12 mouse cellular contexts compared by ENCODE assay signal in the genomic region with DNA sequence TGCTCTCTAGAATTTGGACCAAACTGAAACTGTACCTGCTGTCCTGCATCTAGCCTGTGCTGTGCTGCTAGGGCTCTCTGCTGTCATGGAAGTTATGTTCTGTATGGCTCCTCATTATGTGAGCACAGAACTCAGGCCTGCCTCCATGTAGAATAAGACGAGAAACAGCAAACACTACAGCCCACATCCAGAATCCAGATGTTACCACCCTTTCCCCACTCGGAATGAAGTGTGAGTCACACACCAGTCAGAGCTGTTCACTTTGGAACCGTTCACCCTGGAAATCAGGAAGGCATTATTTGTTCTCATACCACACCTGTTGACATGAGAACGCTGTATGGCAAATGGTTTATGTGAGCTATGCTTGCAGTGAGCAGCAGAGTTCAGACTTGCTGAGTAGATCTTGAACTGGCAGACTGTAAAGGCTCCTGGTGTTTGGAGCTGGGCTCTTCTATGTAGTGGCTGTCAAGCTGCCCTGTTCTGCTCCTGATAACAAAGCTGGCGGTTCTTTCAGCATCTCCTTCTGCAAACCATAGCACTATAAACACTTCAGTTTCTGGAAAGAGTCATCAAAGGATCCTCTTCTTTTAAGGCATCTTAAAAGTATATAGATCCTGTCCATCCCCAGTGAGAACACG. TPM values are rescaled to one million over a fixed set of nuclear protein-coding genes. Genes with fewer than 3 reads are reported as not detected.
DNase-seq lines count a peak whose midpoint lies in the region; ATAC-seq and TF ChIP-seq lines count a peak whose summit lies in the region.
"Had no signal": no experiment of that assay in that cellular context is flagged by ENCODE, and none has a peak within 500 bp of the region (broad histone marks: within the 10 kb centered on the region; RNA-seq: fewer than 3 reads in every experiment).

No protein-coding gene starts in this region.

- peak overlapping the region; percentile 16; the same call in 1 of the 2 replicates for H3K9ac ChIP-seq in heart, adult 2 months (ENCODE audit: low read depth, low read length)
- no peak overlapping the region for H3K9ac ChIP-seq in limb, embryonic 14.5 days (ENCODE audit: low read depth, low read length, severe bottlenecking)
- H3K9ac ChIP-seq in stomach, postnatal 0 days (ENCODE audit: low read length), result no peak overlapping the region
- H3K9ac ChIP-seq: forebrain, postnatal 0 days; lung, embryonic 15.5 days had no signal

- H3K4me2 ChIP-seq in limb, embryonic 14.5 days (replicated peaks; ENCODE audit: low read depth, low read length, severe bottlenecking), result no peak overlapping the region
- H3K4me2 ChIP-seq in stomach, postnatal 0 days (replicated peaks; ENCODE audit: low read depth), result 0 out of 2 replicates have a peak overlapping the region, but pooled peaks have one; percentile 8
- H3K4me2 ChIP-seq: lung, embryonic 15.5 days had no signal

- H3K4me3 ChIP-seq in heart, adult 2 months, result no peak overlapping the region
- H3K4me3 ChIP-seq in megakaryocyte, embryonic 14.5 days (replicated peaks), result peak overlapping the region; percentile 73
- no peak overlapping the region for H3K4me3 ChIP-seq in limb, embryonic 14.5 days (replicated peaks; ENCODE audit: low read length)
- H3K4me3 ChIP-seq in stomach, postnatal 0 days (ENCODE audit: low read depth, low read length), result no peak overlapping the region
- H3K4me3 ChIP-seq in left cerebral cortex, adult 2 months, result no peak overlapping the region
- H3K4me3 ChIP-seq: lung, embryonic 15.5 days had no signal

- no peaks in the 10 kb centered on the region for H3K9me3 ChIP-seq in megakaryocyte, embryonic 14.5 days
- H3K9me3 ChIP-seq in limb, embryonic 14.5 days (ENCODE audit: control insufficient read depth, low read length), result no peaks in the 10 kb centered on the region
- no peaks in the 10 kb centered on the region for H3K9me3 ChIP-seq in stomach, postnatal 0 days (ENCODE audit: control insufficient read depth, low read length)
- H3K9me3 ChIP-seq: lung, embryonic 15.5 days had no signal

- DNase-seq in heart, adult 2 months, result peak in 1 of 2 experiments; percentile 39
- no peak for DNase-seq in heart, postnatal 14 days
- DNase-seq in limb, embryonic 14.5 days (ENCODE audit: low spot score), result no peak
- DNase-seq in stomach, postnatal 0 days (ENCODE audit: low spot score), result peak; percentile 49
- no peak for DNase-seq in left cerebral cortex, adult 2 months (ENCODE audit: extremely low spot score in 1 of 2, low spot score in 2 of 2)
- DNase-seq in thymus, postnatal 10 days (ENCODE audit: low spot score in 2 of 2), result no peak
- DNase-seq: cerebellum, postnatal 25 days; forebrain, postnatal 0 days; right cerebral cortex, adult 18-20 months had no signal

- intact Hi-C loops in heart, adult 2 months (cut with DNase I), result loop anchor here (5.0 kb wide), 1 partner anchor 34 kb away; no protein-coding TSS in a partner anchor
- intact Hi-C loops in heart, postnatal 14 days (cut with DNase I), result loop anchor here (5.0 kb wide), 1 partner anchor 56 kb away; a partner anchor contains a TSS
- intact Hi-C loops in left cerebral cortex, adult 2 months (cut with DNase I), result no loop called here

- no peak for TF ChIP-seq POLR2A in heart, adult 2 months (IDR thresholded peaks at IDR 0.05; ENCODE audit: insufficient read depth, low read depth, low read length)
- no peak for TF ChIP-seq POLR2A in limb, embryonic 14.5 days (IDR thresholded peaks at IDR 0.05; ENCODE audit: borderline replicate concordance, extremely low read depth, insufficient read depth, insufficient read length)

- TF ChIP-seq CTCF in heart, adult 2 months (IDR thresholded peaks at IDR 0.05), result peak; percentile 54
- no peak for TF ChIP-seq CTCF in stomach, postnatal 0 days (IDR thresholded peaks at IDR 0.05; ENCODE audit: low read depth)
- TF ChIP-seq CTCF in left cerebral cortex, adult 2 months (IDR thresholded peaks at IDR 0.05), result no peak; the same call in none of the 2 replicates

- H3K36me3 ChIP-seq in heart, adult 2 months (ENCODE audit: control insufficient read depth, insufficient read depth, low read length), result peaks cover 10% of the 10 kb centered on the region; the same call in 1 of the 2 replicates
- H3K36me3 ChIP-seq in megakaryocyte, embryonic 14.5 days (replicated peaks; ENCODE audit: low read length), result no peaks in the 10 kb centered on the region
- H3K36me3 ChIP-seq in limb, embryonic 14.5 days (ENCODE audit: control insufficient read depth, insufficient read depth, low read length), result no peaks in the 10 kb centered on the region
- no peaks in the 10 kb centered on the region for H3K36me3 ChIP-seq in stomach, postnatal 0 days (ENCODE audit: control insufficient read depth, insufficient read depth, low read length)
- H3K36me3 ChIP-seq: lung, embryonic 15.5 days had no signal

- TF ChIP-seq EP300 in heart, adult 2 months (IDR thresholded peaks at IDR 0.05; ENCODE audit: insufficient read depth, low read depth, low read length), result no peak
- no peak for TF ChIP-seq EP300 in stomach, postnatal 0 days (optimal IDR thresholded peaks at IDR 0.05)

- H3K79me2 ChIP-seq in heart, adult 2 months (replicated peaks; ENCODE audit: control insufficient read depth, insufficient read depth, low read length), result peaks cover 6% of the 10 kb centered on the region

- WGBS in heart, adult 2 months, result 36% methylated on average over 6 of the region's 6 CpGs
- WGBS in limb, embryonic 14.5 days, result 35% methylated on average over 6 of the region's 6 CpGs
- 28% methylated on average over 6 of the region's 6 CpGs for WGBS in stomach, postnatal 0 days

- ATAC-seq in megakaryocyte, adult 5-6 weeks (ENCODE audit: poor library complexity, severe bottlenecking), result no peak
- 0 out of 2 replicates have a peak, but pooled peaks have one; percentile 12 for ATAC-seq in limb, embryonic 14.5 days (ENCODE audit: low FRiP score, low read depth)
- peak; percentile 91 for ATAC-seq in stomach, postnatal 0 days (ENCODE audit: low FRiP score, low TSS enrichment)
- ATAC-seq: forebrain, postnatal 0 days had no signal

- peak overlapping the region; percentile 36 for H3K27ac ChIP-seq in heart, adult 2 months
- peak overlapping the region; percentile 40 for H3K27ac ChIP-seq in limb, embryonic 14.5 days (replicated peaks; ENCODE audit: low read depth, low read length)
- H3K27ac ChIP-seq in stomach, postnatal 0 days (replicated peaks), result peak overlapping the region; percentile 37
- no peak overlapping the region for H3K27ac ChIP-seq in left cerebral cortex, adult 2 months
- H3K27ac ChIP-seq: lung, embryonic 15.5 days had no signal

- H3K27me3 ChIP-seq in heart, adult 2 months (ENCODE audit: control insufficient read depth, insufficient read depth, low read length), result no peaks in the 10 kb centered on the region
- H3K27me3 ChIP-seq in megakaryocyte, embryonic 14.5 days (replicated peaks), result no peaks in the 10 kb centered on the region
- no peaks in the 10 kb centered on the region for H3K27me3 ChIP-seq in limb, embryonic 14.5 days (ENCODE audit: control insufficient read depth, insufficient read depth, low read length)
- H3K27me3 ChIP-seq in stomach, postnatal 0 days (ENCODE audit: control insufficient read depth, insufficient read depth, low read length), result no peaks in the 10 kb centered on the region
- H3K27me3 ChIP-seq: lung, embryonic 15.5 days had no signal

- H3K4me1 ChIP-seq in heart, adult 2 months (ENCODE audit: control insufficient read depth, insufficient read depth, low read length), result peaks cover 45% of the 10 kb centered on the region
- peaks cover 91% of the 10 kb centered on the region for H3K4me1 ChIP-seq in megakaryocyte, embryonic 14.5 days
- H3K4me1 ChIP-seq in limb, embryonic 14.5 days (ENCODE audit: control insufficient read depth, insufficient read depth, low read length), result peaks cover 39% of the 10 kb centered on the region
- peaks cover 9% of the 10 kb centered on the region for H3K4me1 ChIP-seq in stomach, postnatal 0 days (replicated peaks; ENCODE audit: control insufficient read depth, insufficient read depth)

RNA-seq across cellular contexts. Expression of a gene that starts 53.3 kb away (rescaled TPM):
- 1 to 10 TPM; 5.3 to 6.2 TPM for total RNA-seq in heart, adult 2 months (2021)
- polyA plus RNA-seq in heart, adult 2 months (2012; rRNA removed), result 2.5 and 3.9 TPM in 2 replicates
- 1 to 10 TPM; 8.1 to 8.3 TPM for total RNA-seq in heart, postnatal 14 days (2021)
- polyA plus RNA-seq in megakaryocyte, embryonic 14.5 days (2012; ENCODE audit: insufficient read depth, low replicate concordance), result 3.0 and 8.2 TPM in 2 replicates
- 14.8 and 16.0 TPM in 2 replicates for total RNA-seq in megakaryocyte, adult 5-6 weeks (2015)
- 7.7 and 8.0 TPM in 2 replicates for total RNA-seq in megakaryocyte, adult 5-6 weeks (2017)
- polyA plus RNA-seq in limb, embryonic 14.5 days (2012; rRNA removed), result 16.3 and 18.4 TPM in 2 replicates
- 21.9 and 24.6 TPM in 2 replicates for polyA plus RNA-seq in limb, embryonic 14.5 days (2014; fragmentation: Nextera tagmentation; extraction: Ambion mirVana)
- polyA plus RNA-seq in stomach, postnatal 0 days (2015; fragmentation: Nextera tagmentation; extraction: Ambion mirVana), result 5.1 and 5.7 TPM in 2 replicates
- 10 to 100 TPM; 25.2 to 25.4 TPM for total RNA-seq in left cerebral cortex, adult 2 months (2021)

RNA-seq across cellular contexts. Expression of a gene that starts 56.5 kb away (rescaled TPM):
- total RNA-seq in heart, adult 2 months (2021), result 10 to 100 TPM; 26.1 to 44.6 TPM
- 25.1 and 39.2 TPM in 2 replicates for polyA plus RNA-seq in heart, adult 2 months (2012; rRNA removed)
- total RNA-seq in heart, postnatal 14 days (2021), result 10 to 100 TPM; 62.2 to 66.8 TPM
- polyA plus RNA-seq in megakaryocyte, embryonic 14.5 days (2012; ENCODE audit: insufficient read depth, low replicate concordance), result 4.7 and 5.8 TPM in 2 replicates
- total RNA-seq in megakaryocyte, adult 5-6 weeks (2015), result 5.4 and 6.5 TPM in 2 replicates
- 7.5 and 8.9 TPM in 2 replicates for total RNA-seq in megakaryocyte, adult 5-6 weeks (2017)
- polyA plus RNA-seq in limb, embryonic 14.5 days (2012; rRNA removed), result 50.6 and 52.9 TPM in 2 replicates
- 60.5 and 67.7 TPM in 2 replicates for polyA plus RNA-seq in limb, embryonic 14.5 days (2014; fragmentation: Nextera tagmentation; extraction: Ambion mirVana)
- polyA plus RNA-seq in stomach, postnatal 0 days (2015; fragmentation: Nextera tagmentation; extraction: Ambion mirVana), result 32.7 and 34.6 TPM in 2 replicates
- 10 to 100 TPM; 36.7 to 36.9 TPM for total RNA-seq in left cerebral cortex, adult 2 months (2021)
